Mouse (Mus musculus) heart, embryonic 14.5 days (tissue): Measurements from ENCODE around the gene Ifna9. TPM values are rescaled to one million over a fixed set of nuclear protein-coding genes. Genes with fewer than 3 reads are reported as not detected.
"Not testable (repeated sequence)": the region's sequence is repeated elsewhere in the genome, so short reads cannot be mapped to it uniquely, and the experiment has no call there.

Source experiments
- ATAC-seq: fragments of 200-750 bp; cut with Nextera tagmentation; 2 replicates; pipeline ENCODE4 v1.8.0; 2017; ENCODE audit warnings: low read depth, moderate TSS enrichment; ENCODE audit not compliant: insufficient number of reproducible peaks, insufficient read depth, low FRiP score
- H3K27ac ChIP-seq, 2 experiments: fragments of 200-500 bp in 1 of 2; fragments of 300-500 bp in 1 of 2; sonication (generic) in 1 of 2; replicated peaks in 1 of 2; 2 replicates each; pipeline ENCODE4 v1.5.1; 2012 to 2014; ENCODE audit warnings: low read depth in 2 of 2, low read length in 2 of 2, control low read depth in 1 of 2, mild to moderate bottlenecking in 1 of 2, mixed read lengths in 1 of 2; ENCODE audit not compliant: control insufficient read depth in 1 of 2, insufficient read depth in 1 of 2
- H3K27me3 ChIP-seq: fragments of 300-500 bp; sonication (generic); 2 replicates; pipeline ENCODE4 v1.6.1; 2014; ENCODE audit warnings: mild to moderate bottlenecking, low read length, control low read depth; ENCODE audit not compliant: control insufficient read depth, insufficient read depth
- H3K36me3 ChIP-seq: fragments of 300-500 bp; sonication (generic); 2 replicates; pipeline ENCODE4 v1.6.1; 2014; ENCODE audit warnings: mild to moderate bottlenecking, control low read depth, low read length, mixed read lengths; ENCODE audit not compliant: control insufficient read depth, insufficient read depth
- H3K4me1 ChIP-seq, 2 experiments: fragments of 200-500 bp in 1 of 2; fragments of 300-500 bp in 1 of 2; sonication (generic) in 1 of 2; 2 replicates each; pipeline ENCODE4 v1.6.1; 2012 to 2014; ENCODE audit warnings: low read length in 2 of 2, control low read depth in 1 of 2, mixed read lengths in 1 of 2; ENCODE audit not compliant: control insufficient read depth in 2 of 2, insufficient read depth in 2 of 2
- H3K4me2 ChIP-seq: fragments of 300-500 bp; sonication (generic); 2 replicates; pipeline ENCODE4 v1.6.1; 2014; ENCODE audit warnings: mild to moderate bottlenecking, low read length
- H3K4me3 ChIP-seq, 2 experiments: fragments of 200-500 bp in 1 of 2; fragments of 300-500 bp in 1 of 2; sonication (generic) in 1 of 2; 2 replicates each; pipeline ENCODE4 v1.5.1; 2012 to 2014; ENCODE audit warnings: low read length in 2 of 2, mild to moderate bottlenecking in 2 of 2, control low read depth in 1 of 2, low read depth in 1 of 2, moderate library complexity in 1 of 2; ENCODE audit not compliant: control insufficient read depth in 1 of 2, insufficient read depth in 1 of 2
- H3K9ac ChIP-seq: fragments of 300-500 bp; sonication (generic); 2 replicates; pipeline ENCODE4 v1.6.1; 2014; ENCODE audit warnings: mild to moderate bottlenecking, low read length
- H3K9me3 ChIP-seq: fragments of 300-500 bp; sonication (generic); 2 replicates; pipeline ENCODE4 v1.6.1; 2016; ENCODE audit warnings: low read length, control low read depth; ENCODE audit not compliant: control insufficient read depth
- WGBS: fragments of 180-500 bp; shearing (Covaris S2); extraction: QIAGEN DNeasy Blood & Tissue Kit; methylation state at CpG from one replicate; pipeline ENCODE4 v1.1.7; 2014; 5-methylcytosine and 5-hydroxymethylcytosine counted together
- polyA plus RNA-seq: library from polyadenylated mRNA; unstranded; fragments of >200 nt; fragmentation: Nextera tagmentation; extraction: Ambion mirVana; gene quantifications from 2 replicates; pipeline ENCODE4 v1.2.1, GENCODE M21; 2014

Ifna9 gene
- polyA plus RNA-seq = not detected in 2 replicates

DNA sequence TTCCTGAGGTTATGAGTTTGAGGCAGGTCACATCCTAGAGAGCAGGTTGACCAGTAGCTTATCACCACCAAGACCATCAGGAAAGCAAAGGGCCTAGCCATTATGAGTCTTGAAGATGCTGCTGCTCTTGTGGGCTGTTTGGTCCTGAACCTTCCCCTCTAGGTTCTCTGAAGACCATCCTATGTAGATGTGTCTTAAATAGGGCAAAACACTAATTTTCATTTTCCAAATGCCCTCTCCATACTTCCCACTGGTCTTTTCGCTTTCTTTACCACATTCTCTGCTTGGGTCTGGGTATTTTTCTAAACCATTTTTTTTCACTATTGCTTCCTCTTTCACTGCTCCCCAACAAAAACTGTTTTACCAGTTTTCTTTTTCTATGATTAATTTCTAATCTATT is at the start of gene Ifna9:
Ifna9 (minus strand) TSS at position 101 of the 400 bp plus-strand sequence.
- Histone ChIP-seq H3K9ac (no peak within 1 kb of the TSS), H3K9me3 (no peaks in the 10 kb centered on the region), H3K4me1 (no peaks in the 10 kb centered on the region), H3K27me3 (no peaks in the 10 kb centered on the region), H3K4me2 (no peak within 1 kb of the TSS), H3K4me3 (no peak within 1 kb of the TSS), H3K36me3 (no peaks in the 10 kb centered on the region), H3K27ac (no peak within 1 kb of the TSS)
- WGBS = 74% methylated on average over 1 of the region's 1 CpGs
- no peak for ATAC-seq

DNA sequence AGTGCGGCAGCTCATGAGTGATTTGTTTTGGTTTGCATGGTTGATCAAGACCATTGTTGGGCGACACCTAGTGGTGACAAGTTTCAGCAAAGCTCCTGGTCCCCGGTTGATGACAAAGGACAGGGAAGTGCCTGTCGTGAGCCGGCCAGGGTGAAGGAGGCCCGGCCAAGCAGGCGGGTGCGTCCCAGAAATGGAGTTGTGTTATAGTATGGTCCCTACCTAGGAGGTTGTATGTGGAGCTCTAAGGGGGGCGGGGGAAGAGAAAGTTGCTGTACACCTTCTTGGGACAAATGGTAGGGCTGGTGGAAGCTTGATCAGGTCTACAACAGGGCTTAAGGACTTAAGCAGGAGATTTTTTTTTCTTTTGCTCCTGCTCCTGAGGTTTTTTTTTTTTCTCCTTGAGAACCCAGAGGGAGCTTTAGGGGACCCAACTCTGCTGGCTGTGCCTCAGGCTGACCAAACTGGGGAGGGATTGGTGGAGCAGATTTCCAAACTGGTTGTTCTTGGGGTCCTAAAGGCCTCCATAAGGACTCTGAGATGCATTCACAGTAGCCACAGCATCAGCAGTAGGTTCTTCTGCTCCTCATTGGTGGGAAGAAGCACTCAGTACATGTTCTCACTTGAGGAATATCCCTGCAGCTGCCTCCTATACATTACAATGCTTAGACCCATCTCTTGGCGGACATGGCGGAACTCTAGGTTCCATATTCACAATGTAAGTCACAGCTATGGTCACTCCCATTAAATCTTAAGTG is 49.1 kb upstream of the Ifna9 start:
- peak; percentile 95 for ATAC-seq
- no peaks in the 10 kb centered on the region for H3K4me1 ChIP-seq
- no peaks in the 10 kb centered on the region for H3K36me3 ChIP-seq
- WGBS = 22% methylated on average over 11 of the region's 11 CpGs
- H3K27ac ChIP-seq = peak overlapping the region in 1 of 2 experiments; percentile 14; a peak in 1 of 4 replicates
- H3K4me2 ChIP-seq = peak overlapping the region; percentile 65
- peak overlapping the region; percentile 68 for H3K9ac ChIP-seq
- no peaks in the 10 kb centered on the region for H3K27me3 ChIP-seq
- H3K9me3 ChIP-seq = no peaks in the 10 kb centered on the region
- peak overlapping the region; percentile 51 to 61 for H3K4me3 ChIP-seq

DNA sequence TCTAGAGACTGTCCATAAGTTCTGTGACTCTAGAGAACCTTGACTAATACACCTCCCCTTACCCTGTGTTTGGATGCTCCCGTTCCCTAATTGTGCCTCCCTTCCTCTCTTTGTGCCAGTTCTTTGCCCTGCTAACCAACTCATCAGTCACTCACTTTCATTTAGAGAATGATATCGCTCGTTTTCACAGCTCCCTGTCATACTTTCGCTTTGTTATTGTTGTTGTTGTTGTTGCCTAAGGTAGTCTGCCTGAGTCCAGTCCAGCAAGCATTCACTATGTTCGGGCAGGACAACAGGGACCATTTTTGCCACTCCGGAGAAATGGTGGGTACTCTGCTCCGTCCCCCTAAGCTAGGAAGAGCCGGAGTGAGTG is 48.5 kb upstream of the Ifna9 start:
- peak overlapping the region; percentile 68 for H3K9ac ChIP-seq
- peak overlapping the region; percentile 65 for H3K4me2 ChIP-seq
- peak overlapping the region; percentile 51 to 61 for H3K4me3 ChIP-seq
- 52% methylated on average over 8 of the region's 8 CpGs for WGBS
- H3K4me1 ChIP-seq = no peaks in the 10 kb centered on the region
- no peak overlapping the region for H3K27ac ChIP-seq
- no peaks in the 10 kb centered on the region for H3K27me3 ChIP-seq
- ATAC-seq = no peak
- H3K9me3 ChIP-seq = no peaks in the 10 kb centered on the region
- H3K36me3 ChIP-seq = no peaks in the 10 kb centered on the region

DNA sequence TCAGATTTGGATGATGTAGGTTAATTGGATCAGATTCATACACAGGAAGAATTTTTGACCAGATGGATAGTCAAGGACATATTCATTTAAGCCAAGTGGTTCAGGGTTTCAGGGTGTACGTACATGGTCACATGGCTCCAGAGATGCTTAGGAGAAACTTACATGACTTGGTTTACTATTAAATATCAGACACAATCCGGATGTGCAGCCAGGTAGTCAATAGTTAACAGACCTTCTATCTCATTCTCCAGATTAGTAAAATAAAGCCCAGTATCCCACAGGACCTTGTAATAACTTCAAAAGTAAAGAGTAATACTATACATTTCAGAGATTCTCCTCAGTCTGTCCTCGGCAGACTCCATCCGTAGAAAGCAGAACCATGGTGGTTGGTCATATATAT is 42.1 kb upstream of the Ifna9 start, which contains the start of gene C87499:
C87499 (minus strand) TSS at position 101 of the 400 bp plus-strand sequence.
- WGBS = 82% methylated on average over 4 of the region's 4 CpGs
- no peak within 1 kb of the TSS for H3K27ac ChIP-seq
- H3K9me3 ChIP-seq = no peaks in the 10 kb centered on the region
- H3K36me3 ChIP-seq = no peaks in the 10 kb centered on the region
- H3K27me3 ChIP-seq = no peaks in the 10 kb centered on the region
- no peak within 1 kb of the TSS for H3K4me3 ChIP-seq
- H3K4me1 ChIP-seq = no peaks in the 10 kb centered on the region
- no peak within 1 kb of the TSS for H3K9ac ChIP-seq
- H3K4me2 ChIP-seq = no peak within 1 kb of the TSS
- ATAC-seq = no peak

DNA sequence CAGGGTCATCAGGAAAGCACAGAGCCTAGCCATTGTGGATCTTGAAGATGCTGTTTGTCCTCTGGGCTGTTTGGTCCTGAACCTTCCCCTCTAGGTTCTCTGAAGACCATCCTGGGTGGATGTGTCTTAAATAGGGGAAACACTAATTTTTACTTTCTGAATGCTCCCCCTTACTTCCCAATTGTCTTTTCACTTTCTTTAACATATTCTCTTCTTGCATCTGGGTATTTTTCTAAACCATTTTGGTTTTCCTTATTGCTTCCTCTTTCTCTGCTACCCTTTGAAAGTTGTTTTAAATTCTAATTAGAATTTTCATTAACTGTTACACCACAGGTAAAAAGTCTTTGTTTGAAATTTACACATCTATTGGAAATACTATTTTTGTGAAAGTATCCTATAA is 11.1 kb upstream of the Ifna9 start, which contains the start of gene Ifna12:
Ifna12 (minus strand) TSS at position 101 of the 400 bp plus-strand sequence.
- no peaks in the 10 kb centered on the region for H3K36me3 ChIP-seq
- no peak within 1 kb of the TSS for H3K27ac ChIP-seq
- H3K27me3 ChIP-seq = no peaks in the 10 kb centered on the region
- ATAC-seq = no peak
- no peaks in the 10 kb centered on the region for H3K4me1 ChIP-seq
- no peak within 1 kb of the TSS for H3K4me3 ChIP-seq
- H3K9me3 ChIP-seq = no peaks in the 10 kb centered on the region
- H3K9ac ChIP-seq = no peak within 1 kb of the TSS
- no peak within 1 kb of the TSS for H3K4me2 ChIP-seq

DNA sequence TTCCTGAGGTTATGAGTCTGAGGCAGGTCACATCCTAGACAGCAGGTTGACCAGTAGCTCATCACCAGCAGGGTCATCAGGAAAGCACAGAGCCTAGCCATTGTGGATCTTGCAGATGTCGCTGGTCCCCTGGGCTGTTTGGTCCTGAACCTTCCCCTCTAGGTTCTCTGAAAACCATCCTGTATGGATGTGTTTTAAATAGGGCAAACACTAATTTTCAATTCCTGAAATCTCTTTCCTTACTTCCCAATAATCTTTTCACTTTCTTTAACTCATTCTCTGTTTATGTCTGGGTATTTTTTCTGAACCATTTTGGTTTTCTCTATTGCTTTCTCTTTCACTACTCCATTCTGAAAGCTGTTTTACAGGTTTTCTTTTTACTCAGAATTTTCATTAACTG is 20.5 kb downstream of the Ifna9 start, which contains the start of gene Ifna14:
Ifna14 (minus strand) TSS at position 101 of the 400 bp plus-strand sequence.
- H3K27ac ChIP-seq = no peak within 1 kb of the TSS
- H3K36me3 ChIP-seq = no peaks in the 10 kb centered on the region
- H3K4me2 ChIP-seq = no peak within 1 kb of the TSS
- H3K9me3 ChIP-seq = no peaks in the 10 kb centered on the region
- ATAC-seq = no peak
- 93% methylated on average over 1 of the region's 1 CpGs for WGBS
- no peak within 1 kb of the TSS for H3K4me3 ChIP-seq
- no peaks in the 10 kb centered on the region for H3K4me1 ChIP-seq
- no peak within 1 kb of the TSS for H3K9ac ChIP-seq
- H3K27me3 ChIP-seq = no peaks in the 10 kb centered on the region

DNA sequence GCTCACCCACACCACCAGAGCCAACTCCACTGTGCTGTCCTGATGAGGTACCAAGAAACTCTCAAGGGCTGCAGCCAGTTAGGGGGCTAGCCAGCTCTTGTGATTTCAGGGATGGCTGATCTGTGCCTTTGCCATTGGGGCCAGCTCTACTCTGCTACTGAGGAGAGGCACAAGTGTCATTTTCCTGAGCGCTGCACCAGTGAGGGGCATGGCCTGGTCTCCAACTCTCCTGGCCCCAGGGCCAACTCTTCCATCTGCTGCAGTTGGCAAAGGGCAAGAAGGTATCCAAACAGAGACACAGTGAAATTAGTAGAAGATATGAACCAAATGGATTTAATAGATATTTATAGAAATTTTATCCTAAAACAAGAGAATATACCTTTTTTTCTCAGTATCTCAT is 30.4 kb downstream of the Ifna9 start:
- no peaks in the 10 kb centered on the region for H3K36me3 ChIP-seq
- 95% methylated on average over 1 of the region's 1 CpGs for WGBS

DNA sequence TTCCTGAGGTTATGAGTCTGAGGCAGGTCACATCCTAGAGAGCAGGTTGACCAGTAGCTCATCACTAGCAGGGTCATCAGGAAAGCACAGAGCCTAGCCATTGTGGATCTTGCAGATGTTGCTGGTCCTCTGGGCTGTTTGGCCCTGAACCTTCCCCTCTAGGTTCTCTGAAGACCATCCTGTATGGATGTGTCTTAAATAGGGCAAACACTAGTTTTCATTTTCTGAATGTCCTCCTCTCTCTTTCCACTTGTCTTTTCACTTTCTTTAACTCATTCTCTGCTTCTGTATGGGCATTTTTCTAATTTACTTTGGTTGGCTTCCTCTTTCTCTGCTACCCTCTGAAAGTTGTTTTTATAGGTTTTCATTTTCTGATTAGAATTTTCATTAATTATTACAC is 34.0 kb downstream of the Ifna9 start, which contains the start of gene Ifna15:
Ifna15 (minus strand) TSS at position 101 of the 400 bp plus-strand sequence.
- H3K9me3 ChIP-seq, H3K27me3 ChIP-seq, ATAC-seq, H3K4me3 ChIP-seq, H3K9ac ChIP-seq, H3K36me3 ChIP-seq, H3K4me1 ChIP-seq, H3K4me2 ChIP-seq, H3K27ac ChIP-seq: not testable (repeated sequence)

More for the DNA sequence above, 30.4 kb downstream of the Ifna9 start:
- Histone ChIP-seq H3K4me2 (no peak overlapping the region), H3K9me3 (no peaks in the 10 kb centered on the region), H3K27ac (no peak overlapping the region), H3K27me3 (no peaks in the 10 kb centered on the region), H3K4me1 (no peaks in the 10 kb centered on the region), H3K4me3 (no peak overlapping the region), H3K9ac (no peak overlapping the region)
- no peak for ATAC-seq
